Comparison of ENCODE assay signal across 15 mouse cellular contexts in genomic region chr12:71969941-71970629, GRCm38 (mm10).
DNase-seq lines count a peak whose midpoint lies in the region; ATAC-seq and TF ChIP-seq lines count a peak whose summit lies in the region.
"Had no signal": no experiment of that assay in that cellular context is flagged by ENCODE, and none has a peak within 500 bp of the region (broad histone marks: within the 10 kb centered on the region; RNA-seq: fewer than 3 reads in every experiment).

No protein-coding gene starts in this region.

- H3K9ac ChIP-seq in heart, embryonic 12.5 days: peak overlapping the region; percentile 31; the same call in 1 of the 2 replicates
- H3K9ac ChIP-seq in midbrain, embryonic 16.5 days (ENCODE audit: low read depth, low read length): no peak overlapping the region
- no peak overlapping the region for H3K9ac ChIP-seq in midbrain, postnatal 0 days (replicated peaks; ENCODE audit: low read length, poor library complexity, severe bottlenecking)
- H3K9ac ChIP-seq: limb, embryonic 15.5 days had no signal

- peak; percentile 26 for DNase-seq in adrenal gland, postnatal 14 days
- DNase-seq in adrenal gland, postnatal 4 days (ENCODE audit: low spot score in 2 of 2): no peak
- DNase-seq in heart, postnatal 25 days (ENCODE audit: low spot score): no peak
- no peak for DNase-seq in midbrain, postnatal 0 days (ENCODE audit: low spot score)
- no peak for DNase-seq in left cerebral cortex, adult 18-20 months (ENCODE audit: low spot score in 2 of 2)
- DNase-seq in retina, postnatal 1 day: no peak
- DNase-seq: adrenal gland, postnatal 10 days; gastrocnemius, postnatal 10 days; kidney, postnatal 25 days had no signal

- H3K36me3 ChIP-seq in heart, embryonic 12.5 days: peaks cover 49% of the 10 kb centered on the region
- H3K36me3 ChIP-seq in midbrain, embryonic 16.5 days (ENCODE audit: control insufficient read depth, insufficient read depth, low read length): peaks cover 3% of the 10 kb centered on the region; the same call in 1 of the 2 replicates
- H3K36me3 ChIP-seq in midbrain, postnatal 0 days (ENCODE audit: insufficient read depth, low read length): peaks cover 33% of the 10 kb centered on the region; the same call in 1 of the 2 replicates

- intact Hi-C loops in heart, postnatal 25 days (cut with DNase I): no loop called here

- no peaks in the 10 kb centered on the region for H3K27me3 ChIP-seq in heart, embryonic 12.5 days (replicated peaks)
- H3K27me3 ChIP-seq in midbrain, embryonic 16.5 days (ENCODE audit: control insufficient read depth, insufficient read depth, low read depth, low read length): no peaks in the 10 kb centered on the region
- H3K27me3 ChIP-seq in midbrain, postnatal 0 days (ENCODE audit: insufficient read depth, low read length): no peaks in the 10 kb centered on the region
- H3K27me3 ChIP-seq: limb, embryonic 15.5 days had no signal

- TF ChIP-seq CTCF in midbrain, postnatal 0 days (IDR thresholded peaks at IDR 0.05): no peak

- no peak overlapping the region for H3K4me3 ChIP-seq in heart, embryonic 12.5 days
- no peak overlapping the region for H3K4me3 ChIP-seq in midbrain, embryonic 16.5 days (ENCODE audit: low read depth, low read length)
- no peak overlapping the region for H3K4me3 ChIP-seq in midbrain, postnatal 0 days (ENCODE audit: low read depth, low read length)
- H3K4me3 ChIP-seq: left cerebral cortex, adult 2 months; limb, embryonic 15.5 days; midbrain, embryonic 10.5 days had no signal

- H3K9me3 ChIP-seq in heart, embryonic 12.5 days (replicated peaks): no peaks in the 10 kb centered on the region
- no peaks in the 10 kb centered on the region for H3K9me3 ChIP-seq in midbrain, embryonic 16.5 days (replicated peaks; ENCODE audit: control insufficient read depth, low read length, poor library complexity, severe bottlenecking)
- H3K9me3 ChIP-seq in midbrain, postnatal 0 days (ENCODE audit: low read length): no peaks in the 10 kb centered on the region
- H3K9me3 ChIP-seq: limb, embryonic 15.5 days; midbrain, embryonic 10.5 days had no signal

- H3K27ac ChIP-seq in heart, embryonic 12.5 days (ENCODE audit: poor library complexity, severe bottlenecking): peak overlapping the region; percentile 66
- H3K27ac ChIP-seq in midbrain, embryonic 16.5 days (ENCODE audit: low read length): peak overlapping the region; percentile 1; the same call in 1 of the 2 replicates
- no peak overlapping the region for H3K27ac ChIP-seq in midbrain, postnatal 0 days (ENCODE audit: low read depth, low read length)
- H3K27ac ChIP-seq: left cerebral cortex, adult 2 months; limb, embryonic 15.5 days had no signal

- 71% methylated on average over 12 of the region's 12 CpGs for WGBS in heart, embryonic 12.5 days
- WGBS in midbrain, embryonic 16.5 days: 56% methylated on average over 12 of the region's 12 CpGs
- WGBS in midbrain, postnatal 0 days: 59% methylated on average over 12 of the region's 12 CpGs

- peaks cover 62% of the 10 kb centered on the region for H3K4me1 ChIP-seq in heart, embryonic 12.5 days (replicated peaks)
- peaks cover 8% of the 10 kb centered on the region for H3K4me1 ChIP-seq in midbrain, embryonic 16.5 days (ENCODE audit: control insufficient read depth, insufficient read depth, low read length)
- H3K4me1 ChIP-seq in midbrain, postnatal 0 days (ENCODE audit: insufficient read depth, low read length): no peaks in the 10 kb centered on the region

- no peak for ATAC-seq in heart, embryonic 12.5 days (ENCODE audit: insufficient number of reproducible peaks, low FRiP score)
- ATAC-seq in midbrain, embryonic 16.5 days: no peak
- no peak for ATAC-seq in midbrain, postnatal 0 days (ENCODE audit: low FRiP score)
- ATAC-seq: hindbrain, embryonic 16.5 days had no signal

- no peak overlapping the region; the same call in 1 of the 2 replicates for H3K4me2 ChIP-seq in heart, embryonic 12.5 days
- no peak overlapping the region for H3K4me2 ChIP-seq in midbrain, embryonic 16.5 days (ENCODE audit: low read length)
- H3K4me2 ChIP-seq in midbrain, postnatal 0 days (ENCODE audit: low read depth, low read length, poor library complexity, severe bottlenecking): no peak overlapping the region
- H3K4me2 ChIP-seq: limb, embryonic 15.5 days had no signal
